Mouse (Mus musculus) splenic B cell, adult 2 months (primary cell): ENCODE results near the gene Iffo2.

Experiments
- DNase-seq: peaks from one replicate; pipeline ENCODE4 v3.0.0-alpha.2; 2011; ENCODE audit warnings: low read depth, low spot score
- H3K27me3 ChIP-seq: 2 replicates; pipeline ENCODE4 v1.6.1; 2012; ENCODE audit warnings: mild to moderate bottlenecking, low read length, moderate library complexity, mixed read lengths; ENCODE audit not compliant: control insufficient read depth, poor library complexity, insufficient read depth, severe bottlenecking
- H3K36me3 ChIP-seq: 2 replicates; pipeline ENCODE4 v1.6.1; 2012; ENCODE audit warnings: mild to moderate bottlenecking, low read length, moderate library complexity, mixed read lengths; ENCODE audit not compliant: control insufficient read depth, poor library complexity, insufficient read depth, severe bottlenecking

Iffo2 gene

GRCm38 (mm10) chr4:139598950-139599518 is 68.7 kb downstream of the Iffo2 start:
- DNase-seq = peak; percentile 44
- Histone ChIP-seq H3K36me3 (no peaks in the 10 kb centered on the region), H3K27me3 (no peaks in the 10 kb centered on the region)

GRCm38 (mm10) chr4:139601519-139602356 is 71.4 kb downstream of the Iffo2 start:
- DNase-seq = no peak
- H3K36me3 ChIP-seq = no peaks in the 10 kb centered on the region
- H3K27me3 ChIP-seq = no peaks in the 10 kb centered on the region

- Histone ChIP-seq H3K27me3 (no peaks in the 10 kb centered on the region), H3K36me3 (no peaks in the 10 kb centered on the region)
- DNase-seq = peak; percentile 78
Observed at GRCm38 (mm10) chr4:139602357-139603244, 72.3 kb downstream of the Iffo2 start, which contains the start of gene Gm21969. Gene Gm21969 (plus strand): TSS chr4:139603186.

- H3K27me3 ChIP-seq = no peaks in the 10 kb centered on the region
- H3K36me3 ChIP-seq = no peaks in the 10 kb centered on the region
- no peak for DNase-seq
Observed at GRCm38 (mm10) chr4:139605216-139605615, 74.9 kb downstream of the Iffo2 start.

- Histone ChIP-seq H3K27me3 (no peaks in the 10 kb centered on the region), H3K36me3 (no peaks in the 10 kb centered on the region)
- no peak for DNase-seq
Observed at GRCm38 (mm10) chr4:139606732-139607131, 76.4 kb downstream of the Iffo2 start.

- no peaks in the 10 kb centered on the region for H3K36me3 ChIP-seq
- no peak for DNase-seq
Observed at GRCm38 (mm10) chr4:139608975-139609374, 78.6 kb downstream of the Iffo2 start.

GRCm38 (mm10) chr4:139610954-139611353 is 80.6 kb downstream of the Iffo2 start:
- no peaks in the 10 kb centered on the region for H3K36me3 ChIP-seq
- no peak for DNase-seq
- no peaks in the 10 kb centered on the region for H3K27me3 ChIP-seq

More at GRCm38 (mm10) chr4:139608975-139609374, 78.6 kb downstream of the Iffo2 start:
- H3K27me3 ChIP-seq = no peaks in the 10 kb centered on the region

- peak; percentile 79 for DNase-seq
- no peaks in the 10 kb centered on the region for H3K27me3 ChIP-seq
Observed at GRCm38 (mm10) chr4:139611542-139611953, 81.2 kb downstream of the Iffo2 start.

GRCm38 (mm10) chr4:139614524-139615260 is 84.3 kb downstream of the Iffo2 start:
- Histone ChIP-seq H3K27me3 (no peaks in the 10 kb centered on the region), H3K36me3 (no peaks in the 10 kb centered on the region)
- no peak for DNase-seq

More at GRCm38 (mm10) chr4:139611542-139611953, 81.2 kb downstream of the Iffo2 start:
- H3K36me3 ChIP-seq = no peaks in the 10 kb centered on the region

GRCm38 (mm10) chr4:139616276-139617000 is 86.1 kb downstream of the Iffo2 start:
- DNase-seq = peak; percentile 86
- no peaks in the 10 kb centered on the region for H3K27me3 ChIP-seq
- no peaks in the 10 kb centered on the region for H3K36me3 ChIP-seq

- no peak for DNase-seq
- H3K36me3 ChIP-seq = no peaks in the 10 kb centered on the region
Observed at GRCm38 (mm10) chr4:139617001-139617364, 86.6 kb downstream of the Iffo2 start.

GRCm38 (mm10) chr4:139619765-139620164 is 89.4 kb downstream of the Iffo2 start:
- no peaks in the 10 kb centered on the region for H3K36me3 ChIP-seq

More at GRCm38 (mm10) chr4:139617001-139617364, 86.6 kb downstream of the Iffo2 start:
- H3K27me3 ChIP-seq = no peaks in the 10 kb centered on the region

GRCm38 (mm10) chr4:139622373-139623282 is 92.3 kb downstream of the Iffo2 start, which contains the start of gene Aldh4a1:
Gene Aldh4a1 (plus strand): TSS chr4:139622866.
- peak; percentile 96 for DNase-seq
- Histone ChIP-seq H3K36me3 (no peaks in the 10 kb centered on the region; the same call in 1 of the 2 replicates), H3K27me3 (no peaks in the 10 kb centered on the region)

More at GRCm38 (mm10) chr4:139619765-139620164, 89.4 kb downstream of the Iffo2 start:
- DNase-seq = no peak
- H3K27me3 ChIP-seq = no peaks in the 10 kb centered on the region
